Mouse (Mus musculus) fat pad, adult 2 months (tissue): ENCODE data around the gene Mov10l1.

Source experiments
- DNase-seq: peaks from one replicate; pipeline ENCODE4 v3.0.0-alpha.2; 2011; ENCODE audit warnings: low read depth, low spot score; ENCODE audit errors: extremely low read depth

Gene Mov10l1

DNA sequence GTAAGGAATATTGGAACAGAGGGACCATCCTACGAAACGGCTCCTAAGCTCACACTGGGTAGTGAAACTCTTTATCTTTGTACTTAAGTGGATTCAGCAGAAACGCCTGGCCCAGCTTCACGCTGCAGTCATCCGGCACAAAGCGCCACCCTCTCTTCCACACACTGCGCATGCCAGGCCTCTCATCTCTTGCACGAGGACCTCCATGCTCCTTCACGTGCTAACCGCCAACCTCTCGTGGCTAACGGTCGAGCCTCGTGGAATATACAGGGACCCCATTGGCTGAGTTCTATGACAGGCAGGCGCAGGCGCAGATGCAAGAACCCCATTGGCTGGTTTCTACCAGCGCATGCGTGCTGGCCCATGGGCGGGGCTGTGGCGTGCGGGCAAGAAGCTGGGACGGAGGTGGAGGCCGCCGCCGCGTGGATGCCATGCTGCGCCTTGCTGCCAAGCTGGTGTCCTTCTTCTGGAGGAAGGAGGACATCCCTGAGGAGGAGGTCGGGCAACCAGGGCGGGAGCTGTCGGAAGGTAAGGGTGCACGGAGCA, at the start of gene Mov10l1:
TSS of gene Mov10l1 (plus strand) at position 376 of the 546 bp plus-strand sequence.
- no peak for DNase-seq

DNA sequence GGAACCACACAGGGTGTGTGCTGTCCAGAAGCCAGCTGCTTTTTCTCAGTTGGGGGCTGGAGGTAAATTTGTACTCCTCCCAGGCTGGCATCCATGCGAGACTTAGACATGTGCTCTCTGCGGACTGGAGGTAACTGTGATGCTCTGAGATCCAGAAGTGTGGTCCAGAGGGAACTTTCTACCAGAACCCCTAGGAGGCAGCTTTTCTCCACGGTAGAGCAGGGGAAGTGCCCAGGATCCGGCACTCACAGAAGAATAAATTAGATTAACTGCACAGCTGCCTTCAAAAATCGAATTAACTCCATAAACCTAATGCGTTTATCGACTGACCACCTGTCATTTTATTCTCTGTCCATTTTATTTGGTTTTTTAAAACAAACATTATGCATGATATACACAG, 48.6 kb upstream of the Mov10l1 start:
- DNase-seq, result no peak

DNA sequence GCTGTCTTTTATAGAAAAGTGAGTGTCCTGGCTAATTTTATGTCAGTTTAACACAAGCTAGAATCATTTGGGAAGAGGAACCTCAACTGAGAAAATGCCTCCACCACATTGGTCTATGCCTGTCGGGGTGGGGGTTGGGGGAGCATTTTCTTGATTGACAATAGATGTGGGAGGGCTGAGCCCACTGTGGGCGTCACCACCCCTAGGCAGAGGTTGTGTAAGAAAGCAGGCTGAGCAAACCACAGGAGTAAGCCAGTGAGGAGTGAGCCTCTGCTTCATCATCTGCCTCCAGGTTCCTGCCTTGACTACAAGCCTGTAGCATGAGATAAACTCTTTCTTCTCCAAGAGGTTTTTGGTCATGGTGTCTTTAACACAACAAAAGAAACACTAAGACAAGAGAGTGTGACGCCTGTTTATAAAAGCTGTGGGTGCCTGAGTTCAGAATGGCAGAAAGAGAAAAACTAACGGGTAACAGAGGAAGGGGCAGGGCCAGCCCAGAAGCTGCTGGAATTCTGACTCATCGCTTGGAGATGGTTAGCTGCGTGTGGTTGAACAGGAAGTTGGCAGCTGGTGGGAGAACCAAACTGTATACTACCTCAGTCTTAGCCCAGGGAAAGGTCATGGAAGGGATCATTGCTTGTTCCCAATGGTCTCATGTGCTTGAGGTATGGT, 46.0 kb upstream of the Mov10l1 start:
- no peak for DNase-seq

DNA sequence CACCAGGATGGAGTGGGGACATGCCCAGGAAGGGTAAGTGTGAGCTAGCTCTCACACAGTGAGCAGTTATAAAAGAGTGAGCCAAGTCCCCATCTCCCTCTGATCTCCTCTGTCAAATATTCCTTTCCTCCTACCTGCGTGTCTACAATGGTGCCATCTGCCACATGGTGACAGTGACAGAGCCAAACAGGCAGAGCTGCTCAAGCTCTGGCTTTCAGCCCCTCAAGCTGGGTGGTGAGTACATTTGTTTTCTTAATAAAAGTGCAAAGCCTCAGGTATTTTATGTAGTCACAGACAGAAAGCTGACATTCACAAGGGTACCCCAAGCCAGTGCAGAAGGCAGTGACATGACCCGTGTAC, 45.4 kb upstream of the Mov10l1 start:
- no peak for DNase-seq

DNA sequence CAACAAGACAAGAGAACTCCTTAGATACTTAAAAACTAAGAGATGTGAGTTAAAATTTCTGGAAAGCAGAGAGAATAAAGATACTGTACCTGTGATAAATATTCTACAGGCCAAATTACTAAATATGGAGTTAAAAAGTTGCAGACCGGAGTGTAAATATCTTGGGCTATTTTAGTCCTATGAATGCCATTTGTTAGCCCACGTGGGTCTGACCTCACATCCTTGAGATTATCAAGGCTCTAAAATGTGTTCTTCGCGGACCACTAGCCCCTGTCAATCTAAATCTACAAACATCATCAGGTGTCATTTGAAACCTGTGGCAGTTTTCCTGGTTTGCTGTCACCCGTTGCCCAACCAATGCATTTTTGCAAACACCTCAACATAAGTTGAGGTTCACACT, 39.9 kb upstream of the Mov10l1 start:
- DNase-seq, result no peak

DNA sequence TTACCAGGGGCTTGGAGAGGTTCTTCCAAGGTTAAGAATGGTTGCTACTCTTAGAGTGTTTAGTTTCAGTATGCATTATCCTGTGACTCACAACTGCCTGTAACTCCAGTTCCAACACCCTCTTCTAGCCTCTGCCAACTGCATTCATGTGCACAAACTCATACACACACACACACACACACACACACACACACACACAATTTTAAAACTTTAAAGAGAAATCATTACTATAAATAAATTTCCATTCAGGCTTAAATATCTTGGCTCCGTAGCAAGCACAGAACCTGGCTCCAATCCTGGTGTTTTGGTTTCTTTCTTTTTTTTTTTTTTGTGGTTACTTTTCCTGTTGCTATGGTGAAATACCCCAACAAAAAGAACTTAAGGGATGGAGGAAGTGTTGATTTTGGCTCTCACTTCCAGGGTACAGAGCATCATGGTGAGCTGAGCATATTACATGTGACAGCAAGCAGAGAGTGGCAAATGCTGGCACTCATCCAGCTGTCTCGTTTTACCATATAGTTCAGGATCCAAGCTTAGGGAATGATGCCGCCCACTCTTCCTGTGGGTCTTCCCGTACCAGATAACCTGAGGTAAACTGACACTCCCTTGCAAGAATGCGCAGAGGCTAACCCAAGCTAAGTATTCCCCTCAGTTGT, 38.7 kb upstream of the Mov10l1 start:
- no peak for DNase-seq

DNA sequence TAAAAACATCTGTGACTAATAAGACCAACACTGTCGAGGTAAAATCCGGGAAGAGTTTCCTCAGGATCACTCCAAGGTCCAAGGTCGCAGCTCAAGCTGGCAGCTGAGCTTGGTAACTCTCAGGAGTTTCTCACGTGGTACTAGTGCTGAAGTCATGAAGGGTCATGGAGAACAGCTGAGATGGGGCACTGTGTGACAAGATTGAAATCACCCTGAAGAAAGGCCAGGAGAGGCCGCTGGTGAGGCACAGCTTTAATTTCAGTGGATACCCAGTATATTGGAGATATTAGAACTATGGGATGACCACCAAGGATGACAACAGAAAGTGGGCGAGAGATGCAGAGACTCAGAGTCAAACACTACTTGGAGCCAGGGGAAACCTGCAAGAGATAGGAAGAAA, 35.9 kb upstream of the Mov10l1 start:
- DNase-seq, result no peak

DNA sequence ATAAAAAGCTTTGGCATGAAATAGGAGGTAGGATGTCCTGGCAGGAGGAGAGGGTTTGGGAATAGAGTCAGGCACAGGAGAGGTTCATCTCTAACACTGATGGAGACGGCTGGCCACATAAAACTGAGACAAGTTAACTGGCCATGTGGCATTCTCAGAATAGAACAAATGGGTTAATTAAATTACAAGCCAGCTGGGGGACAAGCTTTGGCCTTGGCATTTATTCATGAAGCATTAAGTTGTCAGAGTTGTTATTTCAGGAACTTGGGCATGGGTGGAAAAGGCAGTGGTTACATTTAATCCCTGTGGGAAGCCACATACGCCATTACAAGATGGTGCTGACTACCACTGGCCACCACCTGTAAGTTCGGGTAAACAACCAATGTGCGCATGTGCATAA, 31.5 kb upstream of the Mov10l1 start:
- no peak for DNase-seq

DNA sequence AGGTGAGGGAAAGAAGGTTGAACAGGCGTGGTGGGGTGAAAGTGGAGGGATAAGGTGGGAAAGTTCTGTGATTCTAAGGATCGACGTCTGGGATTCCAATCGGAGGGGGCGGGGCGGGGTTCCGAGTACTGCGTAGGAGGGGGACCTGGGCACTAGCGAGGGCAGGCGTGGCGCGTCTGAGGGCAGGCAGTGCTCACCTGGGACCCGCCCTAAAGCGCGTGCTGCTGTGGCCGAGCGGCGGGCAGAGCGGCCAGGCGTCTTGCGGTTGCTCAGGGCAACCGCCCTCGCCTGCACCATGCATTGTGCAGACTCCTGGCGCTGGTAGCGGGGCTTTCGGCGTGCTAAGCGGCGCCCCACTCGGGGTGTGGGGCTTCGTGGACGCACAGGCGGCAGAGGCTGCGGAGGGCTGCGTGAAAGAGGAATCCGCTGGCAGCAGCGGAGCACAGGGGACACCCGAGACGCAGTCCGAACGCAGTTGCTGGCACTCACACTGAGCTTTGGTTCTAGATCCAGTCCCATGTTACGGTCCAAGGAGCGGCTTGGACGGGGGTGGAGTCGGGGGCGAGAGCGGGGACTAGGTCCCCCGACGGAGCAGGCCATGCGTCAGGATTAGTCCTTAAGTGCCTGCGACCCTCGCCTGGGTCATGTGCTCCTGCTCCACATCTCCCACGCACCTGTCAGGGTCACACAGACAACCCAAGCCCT, 28.2 kb upstream of the Mov10l1 start, which contains the start of gene Ttll8:
TSS of gene Ttll8 (minus strand) at position 51 of the 705 bp plus-strand sequence.
- DNase-seq, result no peak

DNA sequence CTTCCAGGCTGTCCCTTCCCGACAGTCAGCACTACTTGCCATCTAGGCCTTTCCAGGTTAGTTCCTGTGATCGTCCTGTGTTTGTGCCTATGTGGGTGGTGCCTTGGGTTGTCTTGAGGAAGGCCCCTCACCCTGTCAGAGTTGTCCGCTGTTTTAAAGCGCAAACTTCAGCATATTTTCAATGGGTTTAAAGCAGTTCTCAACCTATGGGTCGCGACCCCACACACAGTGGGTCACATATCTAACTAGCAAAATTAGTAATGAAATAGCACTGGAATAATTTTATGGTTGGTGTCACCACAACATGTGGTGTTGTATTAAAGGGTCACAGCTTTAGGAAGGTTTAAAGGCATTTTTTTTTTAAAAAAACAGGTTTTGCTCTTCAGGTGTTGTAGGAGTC, 27.4 kb upstream of the Mov10l1 start:
- no peak for DNase-seq

DNA sequence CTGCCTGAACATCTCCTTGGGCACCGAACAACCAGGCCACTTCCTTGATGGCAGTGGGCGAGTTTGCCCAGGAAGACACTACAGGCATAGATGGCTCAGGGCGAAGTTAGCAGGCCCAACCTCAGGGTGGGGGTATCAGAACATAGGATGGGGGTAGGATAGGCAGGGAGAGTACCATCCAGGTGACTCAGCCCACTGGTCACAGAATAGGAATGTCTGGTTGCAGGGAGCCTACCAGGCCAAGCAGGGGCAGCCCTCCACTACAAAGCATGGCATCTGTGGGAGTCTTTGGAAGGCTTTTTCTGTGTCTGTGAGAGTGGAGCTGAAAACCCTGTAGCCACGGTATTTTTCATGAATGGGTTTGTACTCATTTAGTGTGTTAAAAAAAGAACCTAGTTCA, 25.2 kb upstream of the Mov10l1 start:
- no peak for DNase-seq

DNA sequence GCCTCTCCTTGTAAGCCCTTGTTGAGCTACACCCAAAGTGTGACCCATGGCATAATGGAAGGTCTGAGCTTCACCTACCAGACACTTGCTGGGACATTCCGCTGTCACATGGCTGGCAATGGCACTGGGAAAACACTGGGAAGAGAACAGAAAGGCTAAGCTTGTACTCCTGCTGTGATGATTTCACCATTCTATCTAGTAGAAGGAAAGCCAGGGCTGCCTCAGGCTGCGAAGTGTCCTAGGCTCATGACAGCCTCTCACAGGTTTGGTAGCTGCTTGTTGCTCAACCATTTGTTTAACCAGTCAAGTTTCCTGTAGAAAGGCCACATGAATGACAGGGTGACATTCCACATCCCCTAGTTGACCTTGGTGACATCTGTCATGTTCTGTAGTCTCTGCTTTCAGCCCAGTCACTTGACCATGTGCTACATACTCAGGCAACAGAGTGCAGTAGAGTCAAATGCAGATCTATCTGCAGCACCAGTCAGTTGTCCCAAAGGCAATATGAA, 18.6 kb upstream of the Mov10l1 start:
- DNase-seq, result peak; percentile 82

DNA sequence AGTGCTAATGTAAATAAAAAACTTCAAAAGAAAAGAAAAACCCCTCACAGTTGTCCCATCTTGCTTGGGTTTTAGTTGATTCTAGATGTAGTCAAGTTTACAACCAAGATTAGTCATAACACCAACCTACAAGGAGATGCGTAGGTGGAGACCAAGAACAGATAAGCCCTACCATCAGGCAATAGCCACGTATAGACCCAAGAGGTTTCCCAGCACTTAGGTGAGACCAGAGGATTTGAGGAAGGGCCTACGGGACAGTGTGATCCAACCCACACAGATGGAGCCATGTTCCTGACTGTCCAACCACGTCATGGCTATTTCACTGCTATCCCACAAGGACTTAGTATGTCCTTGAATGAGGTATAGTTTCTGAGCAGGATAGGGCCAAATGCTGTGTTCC, 10.4 kb upstream of the Mov10l1 start:
- DNase-seq, result peak; percentile 71

DNA sequence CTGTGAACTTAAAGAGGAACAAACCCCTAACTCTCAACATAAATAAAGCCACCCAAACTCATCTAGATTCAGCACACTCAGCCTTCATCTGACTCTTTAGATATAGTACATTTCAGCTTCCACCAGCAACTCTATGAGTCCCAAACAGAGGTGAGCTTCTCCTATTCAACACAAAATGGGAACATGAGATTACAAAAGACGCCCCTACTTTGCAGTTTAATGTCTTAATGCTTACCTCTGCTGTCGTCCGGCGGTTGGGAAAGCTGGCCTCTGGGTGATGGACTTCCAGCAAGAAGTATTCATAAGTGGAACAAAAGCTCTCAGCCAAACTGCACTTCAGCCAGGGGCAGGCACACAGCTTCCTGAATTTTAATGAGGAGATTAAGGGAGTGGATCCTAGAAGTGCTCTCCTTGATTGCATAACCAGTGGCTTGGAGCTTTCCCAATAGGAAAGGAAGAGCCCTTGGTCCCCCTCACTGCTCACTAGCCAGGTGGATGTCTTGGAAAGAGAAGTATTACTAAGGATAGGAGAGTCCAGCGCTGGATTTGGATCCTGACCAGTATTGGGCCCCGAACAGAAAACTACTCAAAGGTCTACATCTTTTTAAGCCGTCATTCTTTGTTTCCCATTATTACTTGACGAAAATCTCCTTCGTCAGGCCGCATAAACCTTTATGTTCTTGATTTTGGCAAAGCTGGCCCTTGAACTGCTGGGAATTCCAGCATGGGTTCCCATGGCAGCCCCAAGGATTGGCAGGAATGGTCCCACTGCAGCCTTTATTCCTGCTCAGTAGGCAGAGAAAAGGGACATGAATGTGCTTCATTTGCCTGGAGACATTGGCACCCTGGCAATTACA, 4.2 kb upstream of the Mov10l1 start, which contains the start of gene Mlc1:
TSS of gene Mlc1 (minus strand) at position 727 of the 857 bp plus-strand sequence.
- peak; percentile 89 for DNase-seq

DNA sequence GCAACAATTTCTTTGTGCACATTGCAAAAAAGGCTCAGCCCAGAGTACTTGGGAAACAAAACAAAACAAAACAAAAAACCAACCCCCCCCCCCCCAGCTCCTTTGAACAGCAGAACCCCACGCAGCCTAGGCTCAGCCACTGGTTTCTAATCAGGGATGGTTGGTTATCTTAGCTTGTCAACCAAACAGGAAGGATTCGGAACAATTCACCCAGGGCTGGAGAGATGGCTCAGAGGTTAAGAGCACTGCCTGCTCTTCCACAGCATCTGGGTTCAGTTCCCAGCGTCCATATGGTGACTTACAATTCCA, 3.6 kb upstream of the Mov10l1 start:
- peak; percentile 72 for DNase-seq

DNA sequence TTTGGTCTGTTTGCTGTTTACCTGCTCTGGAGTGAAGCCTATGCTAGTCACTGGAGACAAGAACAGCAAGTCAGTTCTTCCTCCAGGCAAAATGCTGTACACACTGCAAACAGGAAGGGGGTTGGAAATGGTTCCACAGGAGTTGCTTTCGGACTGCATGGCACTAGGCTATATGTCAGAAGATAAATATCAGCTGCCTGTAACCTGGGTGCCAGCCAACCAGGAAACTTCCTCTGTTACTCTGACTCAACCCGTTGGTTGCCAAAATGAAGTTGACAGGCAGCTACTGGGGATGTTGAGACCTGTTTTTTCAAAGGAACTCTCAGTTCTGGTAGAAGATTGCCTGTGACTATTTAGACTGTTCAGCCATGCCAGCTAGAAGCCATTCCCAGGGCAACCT, 6.5 kb downstream of the Mov10l1 start:
- peak; percentile 88 for DNase-seq

DNA sequence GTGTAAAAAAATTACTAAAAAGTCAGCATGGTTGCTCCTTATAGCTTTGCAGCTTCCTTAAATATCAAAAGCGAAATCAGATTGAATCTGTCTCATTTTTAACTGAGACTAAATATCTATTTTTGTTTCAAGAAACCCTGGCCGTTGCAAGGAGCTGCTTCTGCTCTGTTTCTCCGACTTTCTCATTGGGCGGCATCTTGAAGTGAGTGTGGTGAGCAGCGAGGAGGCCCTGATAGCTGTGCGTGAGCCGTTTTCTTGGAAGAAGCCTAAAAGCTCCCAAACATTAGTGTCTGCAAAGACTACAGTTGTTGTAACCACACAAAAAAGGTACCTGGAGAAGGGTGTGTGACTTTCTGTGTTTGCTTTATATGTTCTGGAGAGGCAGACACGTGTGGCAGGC, 15.9 kb downstream of the Mov10l1 start:
- DNase-seq, result no peak

DNA sequence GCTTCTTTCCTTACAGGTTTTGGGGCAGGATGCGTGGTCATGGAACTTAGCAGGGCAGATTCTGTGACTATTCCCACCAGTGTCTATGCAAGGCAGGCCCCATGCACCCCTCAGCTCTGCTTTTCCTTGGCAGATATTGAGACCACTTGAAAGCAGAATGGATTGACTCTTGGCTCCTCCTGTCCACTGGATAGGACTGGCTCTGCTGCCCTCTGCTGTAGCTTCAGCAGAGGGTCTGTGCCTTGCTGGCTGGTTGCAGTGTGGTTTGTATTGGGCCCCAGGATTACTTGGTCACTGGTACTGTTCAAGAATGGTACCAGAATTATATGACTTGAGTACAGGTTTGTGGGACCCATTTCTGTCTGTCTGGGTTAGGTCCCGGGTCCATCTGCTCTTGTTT, 16.4 kb downstream of the Mov10l1 start:
- no peak for DNase-seq

DNA sequence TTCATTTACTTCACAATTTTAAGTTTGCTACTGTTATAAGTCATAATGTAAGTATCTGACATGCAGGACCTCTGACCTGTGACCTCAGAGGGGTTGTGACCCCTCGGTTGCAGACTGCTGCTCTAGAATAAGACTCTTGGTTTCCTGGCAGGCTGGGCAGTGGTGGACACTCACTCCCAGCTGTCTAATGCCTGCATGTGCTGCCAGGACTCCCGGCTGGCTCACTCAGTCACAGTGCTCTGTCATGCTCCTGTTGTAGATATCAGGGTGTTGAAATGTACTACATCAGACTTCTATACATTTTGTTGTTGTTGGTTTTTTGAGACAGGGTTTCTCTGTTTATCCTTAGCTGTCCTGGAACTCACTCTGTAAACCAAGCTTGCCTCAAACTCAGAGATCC, 17.7 kb downstream of the Mov10l1 start:
- DNase-seq, result no peak

DNA sequence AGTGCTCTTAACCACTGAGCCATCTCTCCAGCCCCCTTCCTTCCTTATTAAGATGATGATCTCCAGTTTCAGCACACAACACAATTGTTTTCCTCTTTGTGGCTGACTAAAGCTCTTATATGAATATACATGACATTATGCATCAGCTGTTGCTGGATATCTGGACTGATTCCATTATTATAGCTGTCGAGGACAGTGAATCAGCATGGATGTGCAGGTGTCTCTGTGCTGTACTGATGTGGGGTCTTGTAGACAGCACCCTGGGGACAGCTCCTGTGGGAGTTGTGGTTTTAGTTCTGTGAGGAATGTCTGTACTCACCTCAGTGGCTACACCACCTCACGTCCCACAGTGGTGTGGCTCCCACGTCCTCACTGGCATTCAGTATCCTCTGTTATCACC, 18.5 kb downstream of the Mov10l1 start:
- DNase-seq, result no peak

DNA sequence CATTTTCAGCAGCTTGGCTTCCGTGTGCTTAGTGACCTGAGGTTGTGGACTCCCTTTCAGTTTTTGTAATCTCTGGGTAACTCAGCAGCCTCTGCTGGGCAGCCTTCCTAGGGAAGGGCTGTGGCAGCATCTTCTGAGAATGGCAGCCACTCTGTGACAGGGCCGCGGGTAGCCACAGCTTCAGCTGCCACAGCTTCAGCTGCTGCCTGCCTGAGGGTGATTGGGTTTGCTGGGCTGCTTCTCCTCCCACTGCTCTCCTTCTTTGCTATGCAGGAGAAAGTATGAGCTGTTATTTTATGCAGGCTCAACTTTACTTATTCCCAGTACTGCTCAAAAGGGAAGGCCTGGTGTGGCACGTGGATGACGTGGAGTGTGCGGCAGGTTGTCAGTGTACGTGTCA, 24.3 kb downstream of the Mov10l1 start:
- DNase-seq, result no peak
